Mouse (Mus musculus) brain, adult 2 months (tissue): Measurements from ENCODE around the gene Fxyd2.

Experiments used
- DNase-seq: peaks from one replicate; pipeline ENCODE4 v3.0.0; 2011; ENCODE audit warnings: low read depth, low spot score

The Fxyd2 gene

GRCm38 (mm10) chr9:45399434-45399833, at the start of gene Fxyd2:
Fxyd2 (plus strand) TSS chr9:45399669.
- no peak for DNase-seq

DNA sequence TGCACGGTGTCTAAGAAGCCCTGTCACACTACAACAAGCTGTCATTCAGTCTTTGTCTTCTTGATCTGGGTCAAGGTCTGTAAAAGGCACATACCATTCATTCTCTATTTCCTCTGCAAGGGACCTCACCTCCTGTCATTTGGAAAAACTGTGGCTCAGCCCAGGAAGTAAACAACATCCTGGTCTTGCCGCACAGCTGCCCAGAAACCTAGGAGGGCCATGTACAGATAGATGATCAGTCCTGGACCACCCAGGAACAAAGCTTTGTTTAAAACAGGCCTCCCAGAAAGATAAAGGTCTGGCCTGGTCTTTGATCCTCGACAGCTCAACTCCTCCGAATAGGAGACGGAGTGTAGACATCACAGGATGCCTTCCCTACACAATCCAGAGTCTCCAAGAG, 49.6 kb upstream of the Fxyd2 start:
- DNase-seq: no peak

DNA sequence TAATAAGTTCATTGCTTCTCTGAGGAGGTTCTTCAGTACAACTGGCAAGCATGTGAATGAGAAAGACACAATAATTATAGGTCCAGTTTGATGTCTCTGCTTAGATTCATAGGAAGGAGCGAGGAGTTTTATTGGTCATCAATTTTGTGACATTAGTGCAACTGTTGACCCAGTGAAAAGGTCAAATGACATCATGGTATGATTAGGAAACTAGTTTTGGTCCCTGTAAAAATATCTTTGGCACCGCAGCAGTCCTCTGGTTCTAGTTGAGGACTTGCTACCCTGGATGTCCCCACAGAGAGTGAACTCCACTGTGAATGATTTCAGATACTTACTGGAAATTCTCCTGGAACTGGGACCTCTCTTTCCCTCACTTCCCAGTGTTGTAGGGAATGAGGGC, 44.3 kb upstream of the Fxyd2 start:
- no peak for DNase-seq

- DNase-seq: no peak
These were observed 41.1 kb upstream of the Fxyd2 start for GRCm38 (mm10) chr9:45358356-45358755.

GRCm38 (mm10) chr9:45362051-45362461, 37.4 kb upstream of the Fxyd2 start:
- DNase-seq: peak; percentile 77

- DNase-seq: peak; percentile 87
These were observed 35.7 kb upstream of the Fxyd2 start for GRCm38 (mm10) chr9:45363639-45364214.

DNA sequence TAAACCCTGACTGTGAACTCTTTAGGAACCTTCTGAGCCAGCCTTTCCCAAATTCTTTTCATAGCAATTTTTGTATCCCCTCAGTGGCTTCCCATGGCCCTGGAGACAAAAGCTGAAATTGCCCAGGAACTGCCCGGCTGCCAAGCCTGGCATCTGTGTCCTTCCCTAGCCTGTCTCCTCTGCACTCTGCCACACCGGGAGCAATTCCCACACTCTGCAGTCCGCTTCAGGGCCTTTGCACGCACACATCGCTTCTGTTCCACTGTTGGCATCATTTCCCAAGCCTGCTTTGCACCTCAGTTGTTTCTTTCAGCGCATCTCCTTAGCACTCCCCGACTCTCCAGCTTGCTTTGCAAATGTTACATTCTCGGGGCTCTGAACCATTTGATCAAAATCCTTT, 31.8 kb upstream of the Fxyd2 start:
- peak; percentile 47 for DNase-seq

DNA sequence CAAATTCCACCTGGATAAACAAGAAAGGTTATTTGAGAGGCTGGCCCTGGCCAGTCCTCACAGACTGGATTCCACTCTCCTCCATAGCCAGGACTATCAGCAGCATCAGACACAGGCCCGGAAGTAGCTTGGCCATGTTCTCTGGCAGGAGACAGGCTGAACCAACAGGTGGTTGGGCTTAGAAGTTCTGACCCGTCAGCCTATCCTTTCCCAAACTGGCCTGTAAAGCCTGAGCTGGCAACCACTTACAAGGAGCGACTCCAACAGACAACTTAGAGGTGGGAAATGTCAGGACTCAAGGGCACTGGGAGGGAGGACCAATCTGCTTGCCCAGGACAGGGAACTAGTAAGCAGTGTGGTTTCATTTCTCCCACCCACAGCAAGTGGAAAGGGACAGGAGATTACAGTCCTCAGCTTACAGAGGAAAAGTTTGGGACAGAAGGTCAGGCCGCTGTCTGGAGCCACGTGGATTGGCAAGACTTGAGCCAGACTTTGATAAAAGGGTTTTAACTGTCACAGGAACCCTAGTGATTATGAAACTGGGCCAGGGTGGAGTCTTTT, 31.0 kb upstream of the Fxyd2 start:
- DNase-seq: no peak

DNA sequence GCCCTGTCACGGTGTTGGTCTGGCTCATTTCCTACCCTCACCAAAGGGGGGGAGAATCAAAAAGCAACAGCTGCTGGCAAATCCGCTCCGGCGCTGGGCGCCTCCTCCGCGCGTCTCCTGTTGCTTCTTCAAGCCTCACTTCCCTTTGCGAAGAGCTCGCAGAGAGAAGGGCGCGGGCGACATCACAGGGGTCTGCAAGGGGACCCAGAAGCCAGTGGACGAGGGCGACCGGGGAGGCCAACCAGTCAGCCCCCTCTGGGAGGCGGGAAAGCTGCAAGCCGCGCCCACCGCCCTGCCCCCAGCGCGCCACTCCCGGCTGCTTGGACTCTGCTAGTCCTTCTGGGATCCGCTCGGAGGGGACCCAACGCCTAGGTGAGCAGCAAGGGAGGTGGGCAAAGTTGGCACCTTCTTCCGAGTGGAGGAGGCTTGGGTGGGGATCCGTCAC, 29.3 kb upstream of the Fxyd2 start, which contains the start of gene Fxyd6:
TSS of gene Fxyd6 (plus strand) at position 69 of the 445 bp plus-strand sequence.
- DNase-seq: peak; percentile 63

GRCm38 (mm10) chr9:45370616-45371336, 28.7 kb upstream of the Fxyd2 start:
- no peak for DNase-seq

- peak; percentile 56 for DNase-seq
These were observed 28.1 kb upstream of the Fxyd2 start for GRCm38 (mm10) chr9:45371337-45371707.

- no peak for DNase-seq
These were observed 25.6 kb upstream of the Fxyd2 start for GRCm38 (mm10) chr9:45373896-45374295.

DNA sequence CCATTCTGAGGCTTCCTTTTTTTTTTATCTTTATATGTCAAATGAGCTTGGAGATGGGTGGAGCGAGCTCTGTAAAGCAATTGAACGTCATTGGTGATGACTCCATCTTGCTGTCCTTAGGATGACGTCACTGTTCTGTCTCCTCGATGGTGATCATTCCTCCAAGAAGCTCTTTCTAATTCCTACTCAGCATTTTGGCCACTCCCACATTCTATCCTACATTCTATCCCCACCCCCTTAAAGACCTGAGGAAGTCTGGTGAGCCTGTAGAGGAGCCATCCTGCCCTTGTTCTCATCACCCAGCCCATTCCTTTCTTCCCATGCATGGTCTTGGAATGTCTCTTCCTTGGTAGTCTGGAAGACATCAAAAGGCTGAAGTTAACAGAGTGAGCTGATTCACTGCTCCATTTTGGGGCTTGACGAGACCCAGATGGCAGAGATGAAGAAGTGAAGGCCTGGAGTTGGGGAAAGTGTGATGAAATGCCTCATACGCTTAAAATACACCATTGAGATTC, 24.4 kb upstream of the Fxyd2 start:
- DNase-seq: no peak

- DNase-seq: no peak
These were observed 23.0 kb upstream of the Fxyd2 start for GRCm38 (mm10) chr9:45376427-45376826.

GRCm38 (mm10) chr9:45376883-45377282, 22.6 kb upstream of the Fxyd2 start:
- peak; percentile 80 for DNase-seq

GRCm38 (mm10) chr9:45380411-45381251, 18.8 kb upstream of the Fxyd2 start:
- peak; percentile 90 for DNase-seq

GRCm38 (mm10) chr9:45382336-45382735, 17.1 kb upstream of the Fxyd2 start:
- peak; percentile 77 for DNase-seq

- DNase-seq: no peak
These were observed 16.6 kb upstream of the Fxyd2 start for GRCm38 (mm10) chr9:45382834-45383233.

DNA sequence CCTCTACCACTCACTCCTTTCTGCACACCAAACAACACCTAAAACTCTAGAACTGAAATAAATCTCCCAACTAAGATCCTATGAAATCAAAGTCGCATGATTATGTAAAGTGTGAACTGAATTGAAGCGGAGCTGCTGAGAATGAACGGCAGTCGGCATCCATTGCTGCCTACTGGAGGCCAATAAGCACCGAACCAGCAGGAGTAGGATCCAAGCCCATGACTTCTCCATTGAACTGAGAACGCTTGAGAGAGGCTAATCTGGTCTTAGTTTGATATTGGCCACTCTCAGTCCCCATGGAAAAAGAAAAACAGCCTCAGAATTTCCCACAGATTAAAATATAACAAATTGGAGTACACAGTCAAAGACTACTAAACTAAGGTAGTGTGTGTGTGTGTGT, 15.6 kb upstream of the Fxyd2 start:
- DNase-seq: peak; percentile 26

DNA sequence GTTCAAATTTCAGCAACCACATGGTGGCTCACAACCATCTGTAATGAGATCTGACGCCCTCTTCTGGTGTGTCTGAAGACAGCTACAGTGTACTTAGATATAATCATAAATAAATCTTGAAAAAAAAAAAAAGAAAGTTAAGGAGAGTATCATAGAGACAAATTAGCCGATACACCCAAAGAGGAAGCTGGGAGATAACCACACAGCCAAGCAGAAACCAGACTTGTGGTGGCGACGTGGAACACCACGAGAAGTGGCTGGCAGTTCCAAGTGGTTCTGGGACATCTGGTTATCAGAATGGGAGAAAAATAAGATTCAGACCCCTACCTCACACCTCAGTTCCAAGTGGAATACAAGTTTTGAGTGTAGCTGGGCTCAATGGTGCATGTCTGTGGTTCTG, 12.8 kb upstream of the Fxyd2 start:
- DNase-seq: no peak

- peak; percentile 93 for DNase-seq
These were observed 11.0 kb upstream of the Fxyd2 start for GRCm38 (mm10) chr9:45388385-45388994.
